Mouse (Mus musculus): Measurements from ENCODE around the gene Ankrd28. TPM values are rescaled to one million over a fixed set of nuclear protein-coding genes. Genes with fewer than 3 reads are reported as not detected.

Gene Ankrd28
- polyA plus RNA-seq, 1 experiment from 2014 or later = 3.2 TPM

DNA sequence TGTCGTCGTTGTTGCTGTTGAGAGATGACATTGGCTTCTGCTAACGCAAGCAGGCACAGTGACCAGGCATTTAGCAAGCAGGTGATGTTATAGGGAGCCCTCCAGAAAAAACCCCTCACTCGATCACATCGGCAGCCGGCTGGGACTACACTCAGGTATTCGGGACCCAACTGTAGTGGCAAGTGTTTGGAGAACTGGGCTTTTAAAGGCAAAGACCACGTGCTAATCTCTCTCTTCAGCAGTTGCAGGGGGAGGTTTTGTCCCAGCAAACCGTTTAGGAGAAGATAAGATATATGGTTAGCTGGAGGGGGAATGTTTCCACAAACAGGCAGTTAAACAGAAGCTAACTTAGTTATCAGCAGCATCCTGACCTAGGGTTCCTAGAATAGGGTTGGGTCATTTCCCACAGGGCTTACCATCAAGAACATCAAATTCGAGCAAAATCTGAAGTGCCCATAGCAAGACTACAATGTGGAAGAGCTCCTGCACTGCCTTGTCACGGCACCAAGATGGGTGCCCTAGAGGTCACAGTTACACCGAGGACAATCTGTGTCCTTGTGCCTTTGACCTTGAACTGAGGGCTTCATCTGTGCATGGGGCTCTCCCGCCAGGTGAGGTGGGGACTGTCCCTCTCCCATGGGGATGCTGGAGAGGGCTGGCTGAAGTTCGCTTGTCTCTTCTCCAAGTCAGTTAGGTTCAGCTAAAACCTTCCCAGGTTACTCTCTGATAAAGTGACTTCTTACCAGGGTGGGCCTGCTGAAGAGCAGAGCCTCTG is 177.2 kb downstream of the Ankrd28 start:
- H3K4me2 ChIP-seq (ENCODE audit: low read depth, low read length) = no peak overlapping the region
- DNase-seq (no peak), ATAC-seq (peak; percentile 28)
- no peaks in the 10 kb centered on the region for H3K27me3 ChIP-seq (ENCODE audit: insufficient read depth, low read length)
- peak; percentile 64 for TF ChIP-seq EP300 (IDR thresholded peaks at IDR 0.05; ENCODE audit: low read depth)
- TF ChIP-seq CTCF (IDR thresholded peaks at IDR 0.05; ENCODE audit: low read depth) = no peak
- H3K9ac ChIP-seq (replicated peaks) = no peak overlapping the region
- 63% methylated on average over 14 of the region's 14 CpGs for WGBS (ENCODE audit: insufficient replicate concordance)
- peaks cover 2% of the 10 kb centered on the region; the same call in 1 of the 2 replicates for H3K9me3 ChIP-seq (ENCODE audit: low read length)
- no peaks in the 10 kb centered on the region for H3K36me3 ChIP-seq (replicated peaks; ENCODE audit: insufficient read depth, low read length)
- no peak overlapping the region for H3K27ac ChIP-seq (ENCODE audit: low read depth)
- peaks cover 25% of the 10 kb centered on the region for H3K4me1 ChIP-seq (ENCODE audit: insufficient read depth)
- H3K4me3 ChIP-seq (ENCODE audit: low read depth, low read length) = no peak overlapping the region

DNA sequence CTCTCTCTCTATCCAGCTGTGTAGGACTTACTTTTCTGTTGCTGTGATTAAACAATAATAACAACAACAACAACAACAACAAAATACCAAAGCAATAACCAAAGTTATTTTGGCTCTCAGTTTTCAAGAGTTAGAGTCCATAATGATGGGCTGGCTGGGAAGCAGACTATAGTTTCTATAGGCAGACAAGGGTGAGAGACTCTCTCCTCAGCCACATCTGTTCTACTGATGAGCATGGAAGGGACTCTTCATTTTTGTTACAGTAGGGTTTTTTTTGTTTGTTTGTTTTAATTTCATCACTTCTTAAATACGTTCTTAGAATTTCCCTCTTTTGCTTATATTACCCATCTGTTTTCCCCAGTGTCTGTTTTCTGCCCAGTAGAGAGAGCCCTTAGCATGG is 177.8 kb downstream of the Ankrd28 start:
- DNase-seq = no peak
- no peak overlapping the region for H3K4me2 ChIP-seq (ENCODE audit: low read depth, low read length)
- H3K4me3 ChIP-seq (ENCODE audit: low read depth, low read length) = no peak overlapping the region
- no peak for ATAC-seq
- H3K9ac ChIP-seq (replicated peaks) = no peak overlapping the region
- peaks cover 2% of the 10 kb centered on the region; the same call in 1 of the 2 replicates for H3K9me3 ChIP-seq (ENCODE audit: low read length)
- WGBS (ENCODE audit: insufficient replicate concordance) = 82% methylated on average over 1 of the region's 1 CpGs
- peaks cover 23% of the 10 kb centered on the region for H3K4me1 ChIP-seq (ENCODE audit: insufficient read depth)
- no peak for TF ChIP-seq EP300 (IDR thresholded peaks at IDR 0.05; ENCODE audit: low read depth)
- H3K27ac ChIP-seq (ENCODE audit: low read depth) = no peak overlapping the region
- H3K27me3 ChIP-seq (ENCODE audit: insufficient read depth, low read length) = no peaks in the 10 kb centered on the region
- no peaks in the 10 kb centered on the region for H3K36me3 ChIP-seq (replicated peaks; ENCODE audit: insufficient read depth, low read length)

DNA sequence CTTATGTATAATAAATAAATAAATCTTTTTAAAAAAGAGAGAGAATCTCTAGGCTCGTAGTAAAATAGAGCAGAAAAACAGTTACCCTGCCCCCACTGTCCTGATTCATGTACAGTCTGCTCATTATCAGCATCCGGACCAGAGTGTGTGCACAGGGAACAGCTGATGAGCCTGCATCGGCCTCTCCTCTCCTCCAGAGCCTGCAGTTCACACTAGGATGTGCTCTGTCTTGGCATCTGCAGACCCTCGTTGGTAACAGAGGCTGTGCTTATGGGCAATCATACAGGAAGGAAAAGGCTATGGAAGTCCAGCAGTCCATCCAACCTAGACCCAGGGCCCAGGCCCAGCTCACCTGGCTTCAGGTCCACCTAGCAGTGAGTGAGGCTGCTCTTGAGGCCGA is 178.3 kb downstream of the Ankrd28 start:
- H3K36me3 ChIP-seq (replicated peaks; ENCODE audit: insufficient read depth, low read length) = no peaks in the 10 kb centered on the region
- H3K27me3 ChIP-seq (ENCODE audit: insufficient read depth, low read length) = no peaks in the 10 kb centered on the region
- peaks cover 2% of the 10 kb centered on the region; the same call in 1 of the 2 replicates for H3K9me3 ChIP-seq (ENCODE audit: low read length)
- no peak overlapping the region for H3K27ac ChIP-seq (ENCODE audit: low read depth)
- 56% methylated on average over 5 of the region's 5 CpGs for WGBS (ENCODE audit: insufficient replicate concordance)
- DNase-seq (no peak), ATAC-seq (no peak)
- no peak overlapping the region for H3K4me2 ChIP-seq (ENCODE audit: low read depth, low read length)
- TF ChIP-seq CTCF (IDR thresholded peaks at IDR 0.05; ENCODE audit: low read depth) (no peak), EP300 (IDR thresholded peaks at IDR 0.05; ENCODE audit: low read depth) (no peak)
- no peak overlapping the region for H3K9ac ChIP-seq (replicated peaks)
- H3K4me1 ChIP-seq (ENCODE audit: insufficient read depth) = peaks cover 18% of the 10 kb centered on the region
- H3K4me3 ChIP-seq (ENCODE audit: low read depth, low read length) = no peak overlapping the region

DNA sequence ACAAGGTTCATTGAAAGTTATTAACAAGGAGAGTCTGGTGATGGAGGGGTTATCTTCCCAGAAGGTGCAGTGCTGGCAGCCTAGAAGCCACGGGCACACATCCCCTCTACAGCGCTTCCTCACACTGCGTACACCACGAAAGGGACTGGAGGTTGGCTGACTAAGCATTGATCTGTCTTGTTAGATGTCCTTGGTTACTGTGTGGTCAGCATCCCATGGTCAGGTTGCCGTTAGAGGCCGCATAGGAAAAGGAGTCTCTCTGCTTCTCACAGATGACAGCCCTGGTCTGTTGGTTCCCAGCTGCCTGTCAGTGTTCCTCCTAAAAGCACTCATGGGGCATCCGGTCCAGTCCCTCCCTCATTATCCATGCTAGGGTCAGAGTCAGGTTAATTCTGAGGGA is 179.2 kb downstream of the Ankrd28 start:
- no peak overlapping the region for H3K27ac ChIP-seq (ENCODE audit: low read depth)
- WGBS (ENCODE audit: insufficient replicate concordance) = 66% methylated on average over 7 of the region's 7 CpGs
- peaks cover 2% of the 10 kb centered on the region; the same call in 1 of the 2 replicates for H3K9me3 ChIP-seq (ENCODE audit: low read length)
- H3K4me3 ChIP-seq (ENCODE audit: low read depth, low read length) = no peak overlapping the region
- H3K9ac ChIP-seq (replicated peaks) = no peak overlapping the region
- DNase-seq (no peak), ATAC-seq (no peak)
- no peaks in the 10 kb centered on the region for H3K36me3 ChIP-seq (replicated peaks; ENCODE audit: insufficient read depth, low read length)
- peaks cover 18% of the 10 kb centered on the region for H3K4me1 ChIP-seq (ENCODE audit: insufficient read depth)
- H3K4me2 ChIP-seq (ENCODE audit: low read depth, low read length) = no peak overlapping the region
- TF ChIP-seq EP300 (IDR thresholded peaks at IDR 0.05; ENCODE audit: low read depth) (no peak), CTCF (IDR thresholded peaks at IDR 0.05; ENCODE audit: low read depth) (no peak)
- no peaks in the 10 kb centered on the region for H3K27me3 ChIP-seq (ENCODE audit: insufficient read depth, low read length)

DNA sequence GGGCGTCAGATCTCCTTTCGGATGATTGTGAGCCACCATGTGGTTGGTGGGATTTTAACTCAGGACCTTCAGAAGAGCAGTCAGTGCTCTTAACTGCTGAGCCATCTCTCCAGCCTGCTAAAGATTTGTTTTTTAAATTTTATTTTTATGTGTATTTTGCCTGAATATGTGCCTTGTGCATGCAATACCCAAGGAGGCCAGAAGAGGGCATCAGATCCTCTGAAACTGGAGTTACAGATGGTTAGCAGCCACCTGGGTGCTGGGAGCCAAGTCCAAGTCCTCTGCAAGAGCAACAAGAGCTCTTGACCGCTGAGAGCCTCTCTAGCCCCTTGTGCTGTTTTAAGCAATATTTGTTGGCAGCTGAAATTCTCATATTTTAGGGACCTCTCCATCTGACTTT is 180.1 kb downstream of the Ankrd28 start:
- no peak for DNase-seq
- TF ChIP-seq CTCF (IDR thresholded peaks at IDR 0.05; ENCODE audit: low read depth) (peak; percentile 60), EP300 (IDR thresholded peaks at IDR 0.05; ENCODE audit: low read depth) (no peak)
- Histone ChIP-seq H3K4me1 (ENCODE audit: insufficient read depth) (peaks cover 18% of the 10 kb centered on the region), H3K27ac (ENCODE audit: low read depth) (no peak overlapping the region), H3K9ac (replicated peaks) (no peak overlapping the region), H3K36me3 (replicated peaks; ENCODE audit: insufficient read depth, low read length) (no peaks in the 10 kb centered on the region), H3K9me3 (ENCODE audit: low read length) (peaks cover 2% of the 10 kb centered on the region; the same call in 1 of the 2 replicates), H3K4me3 (ENCODE audit: low read depth, low read length) (no peak overlapping the region), H3K27me3 (ENCODE audit: insufficient read depth, low read length) (no peaks in the 10 kb centered on the region), H3K4me2 (ENCODE audit: low read depth, low read length) (no peak overlapping the region)
- ATAC-seq = no peak
- 95% methylated on average over 3 of the region's 3 CpGs for WGBS (ENCODE audit: insufficient replicate concordance)

Other genes starting within 250 kb of the Ankrd28 start
- gene Colq, start 239.3 kb downstream of the Ankrd28 start, polyA plus RNA-seq (2015; fragmentation: Nextera tagmentation; extraction: Ambion mirVana) = 0.29 and 0.52 TPM in 2 replicates
- 0.89 and 3.9 TPM in 2 replicates for gene Gm49387, start 189.8 kb downstream of the Ankrd28 start, polyA plus RNA-seq (2015; fragmentation: Nextera tagmentation; extraction: Ambion mirVana)
- 40.3 and 44.1 TPM in 2 replicates for gene Btd, start 189.6 kb downstream of the Ankrd28 start, polyA plus RNA-seq (2015; fragmentation: Nextera tagmentation; extraction: Ambion mirVana)
- gene Hacl1, start 189.4 kb downstream of the Ankrd28 start, polyA plus RNA-seq (2015; fragmentation: Nextera tagmentation; extraction: Ambion mirVana) = 310 and 342 TPM in 2 replicates
- 0.05 TPM in 2 replicates for gene Galnt15, start 198.3 kb upstream of the Ankrd28 start, polyA plus RNA-seq (2015; fragmentation: Nextera tagmentation; extraction: Ambion mirVana)

Measured in liver, postnatal 0 days (tissue).